Mouse (Mus musculus) neural tube, embryonic 11.5 days (tissue): ENCODE results near the gene Gsk3a. TPM values are rescaled to one million over a fixed set of nuclear protein-coding genes. Genes with fewer than 3 reads are reported as not detected.

Experiments used
- microRNA-seq: library from miRNA; unstranded; fragments of <30 nt; microRNA quantifications from one replicate; pipeline ENCODE4, GENCODE M21; 2016
- polyA plus RNA-seq: library from polyadenylated mRNA; unstranded; fragments of >200 nt; fragmentation: Nextera tagmentation; extraction: Ambion mirVana; gene quantifications from 2 replicates; pipeline ENCODE4 v1.2.1, GENCODE M21; 2014

Gsk3a gene
- polyA plus RNA-seq, 1 experiment from 2014 or later: 19.7 TPM

Small RNA genes within 50 kb of the gene (microRNA-seq; reads per million reads assigned to microRNA genes)
- not detected for gene Mir7048

Other genes with a start within 250 kb of the Gsk3a start
- 50.6 and 59.9 TPM in 2 replicates for gene Atp1a3, start 231.9 kb downstream of the Gsk3a start, polyA plus RNA-seq
- 8.9 and 9.6 TPM in 2 replicates for gene Grik5, start 165.5 kb downstream of the Gsk3a start, polyA plus RNA-seq
- 29.3 and 29.6 TPM in 2 replicates for gene Zfp574, start 165.3 kb downstream of the Gsk3a start, polyA plus RNA-seq
- gene Pou2f2, start 58.1 kb downstream of the Gsk3a start, polyA plus RNA-seq: 33.7 and 40.9 TPM in 2 replicates
- gene Dedd2, start 17.2 kb downstream of the Gsk3a start, polyA plus RNA-seq: 11.0 and 11.6 TPM in 2 replicates
- 3.7 and 3.8 TPM in 2 replicates for gene Zfp526, start 16.4 kb downstream of the Gsk3a start, polyA plus RNA-seq
- 16.2 and 16.7 TPM in 2 replicates for gene Erf, start 12.9 kb upstream of the Gsk3a start, polyA plus RNA-seq
- gene Cic, start 29.9 kb upstream of the Gsk3a start, polyA plus RNA-seq: 30.4 and 38.2 TPM in 2 replicates
- 321 and 324 TPM in 2 replicates for gene Pafah1b3, start 60.1 kb upstream of the Gsk3a start, polyA plus RNA-seq
- gene Prr19, start 63.6 kb upstream of the Gsk3a start, polyA plus RNA-seq: 0.32 and 1.0 TPM in 2 replicates
- gene Tmem145, start 68.3 kb upstream of the Gsk3a start, polyA plus RNA-seq: 9.6 and 10.2 TPM in 2 replicates
- gene Megf8, start 79.3 kb upstream of the Gsk3a start, polyA plus RNA-seq: 12.9 and 14.7 TPM in 2 replicates
- not detected in 2 replicates for gene Cnfn, start 131.9 kb upstream of the Gsk3a start, polyA plus RNA-seq
- gene Lipe, start 160.9 kb upstream of the Gsk3a start, polyA plus RNA-seq: 2.5 and 3.9 TPM in 2 replicates
- gene Cxcl17, start 175.0 kb upstream of the Gsk3a start, polyA plus RNA-seq: 0.34 TPM in 1 of 2 replicates, not detected in the other
- gene Ceacam1, start 239.8 kb upstream of the Gsk3a start, polyA plus RNA-seq: 1.0 and 1.2 TPM in 2 replicates